Mouse (Mus musculus): ENCODE data around the gene Rfng.

DNA sequence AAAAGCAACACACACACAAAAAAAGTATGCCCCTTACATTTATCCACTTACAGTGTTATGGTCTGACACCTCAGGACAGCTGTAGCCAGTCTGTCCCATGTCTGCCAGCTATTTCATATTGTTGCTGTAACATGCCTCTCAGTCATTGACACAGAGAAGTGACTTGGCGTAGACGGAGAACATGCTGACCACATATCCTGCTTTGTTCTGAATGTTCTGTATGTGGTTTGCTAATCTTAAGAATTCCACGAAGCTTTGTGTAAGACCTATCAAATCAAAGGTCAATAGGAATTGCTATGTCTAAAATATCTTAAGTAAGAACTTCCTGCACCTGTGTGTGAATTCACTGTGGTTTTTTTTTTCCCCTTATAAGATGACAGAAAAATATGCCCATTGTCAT lies 14.2 kb upstream of the Rfng start:
- TF ChIP-seq CTCF (IDR thresholded peaks at IDR 0.05; ENCODE audit: borderline replicate concordance, control insufficient read depth, extremely low read depth, insufficient read depth, low read length, poor library complexity) (no peak), POLR2A (IDR thresholded peaks at IDR 0.05; ENCODE audit: control insufficient read depth, extremely low read depth, insufficient read depth, low read length, poor library complexity) (no peak)
